Mouse (Mus musculus) CH12.LX (cell line): ENCODE results near the gene Bicc1. TPM values are rescaled to one million over a fixed set of nuclear protein-coding genes. Genes with fewer than 3 reads are reported as not detected.

Experiments
- DNase-seq: peaks from one replicate; pipeline ENCODE4 v3.0.0-alpha.2; 2013; ENCODE audit errors: extremely low read depth
- H3K27ac ChIP-seq: 2 replicates; pipeline ENCODE4 v1.5.1; 2012; ENCODE audit warnings: low read depth, mild to moderate bottlenecking, control low read depth, moderate library complexity; ENCODE audit not compliant: insufficient read depth
- H3K27me3 ChIP-seq: replicated peaks from 2 replicates; pipeline ENCODE3; 2012; ENCODE audit warnings: inconsistent platforms
- H3K36me3 ChIP-seq, 2 experiments: replicated peaks in 1 of 2; 2 replicates each; pipeline versions ENCODE3 to v1.6.1; 2012; ENCODE audit warnings: inconsistent platforms in 1 of 2, low read length in 1 of 2, mild to moderate bottlenecking in 1 of 2, mixed read lengths in 1 of 2, moderate library complexity in 1 of 2; ENCODE audit not compliant: control insufficient read depth in 1 of 2, insufficient read depth in 1 of 2
- H3K4me1 ChIP-seq, 2 experiments: 2 replicates each; pipeline ENCODE4 v1.6.1; 2012; ENCODE audit warnings: inconsistent platforms in 1 of 2, moderate library complexity in 1 of 2; ENCODE audit not compliant: insufficient read depth in 2 of 2, control insufficient read depth in 1 of 2
- H3K4me2 ChIP-seq: 2 replicates; pipeline ENCODE4 v1.6.1; 2012; ENCODE audit warnings: low read depth, mild to moderate bottlenecking, control low read depth; ENCODE audit not compliant: poor library complexity, insufficient read depth, severe bottlenecking
- H3K4me3 ChIP-seq, 3 experiments: fragments of 150-350 bp in 1 of 3; sonication (generic) in 1 of 3; replicated peaks in 1 of 3; 2 replicates each; pipeline versions ENCODE3 to v1.5.1; 2011 to 2012; ENCODE audit warnings: low read depth in 2 of 3, low read length in 2 of 3, mild to moderate bottlenecking in 2 of 3, moderate library complexity in 2 of 3, control low read depth in 1 of 3, improper control_type of control experiment in 1 of 3, inconsistent platforms in 1 of 3, mixed read lengths in 1 of 3; ENCODE audit not compliant: poor library complexity in 1 of 3
- H3K79me2 ChIP-seq: replicated peaks from 2 replicates; pipeline ENCODE4 v1.6.1; 2012; ENCODE audit warnings: mild to moderate bottlenecking, moderate library complexity; ENCODE audit not compliant: control insufficient read depth, poor library complexity, insufficient read depth, severe bottlenecking; ENCODE audit errors: extremely low read depth
- H3K9ac ChIP-seq: 2 replicates; pipeline ENCODE4 v1.6.1; 2012; ENCODE audit warnings: low read depth, mild to moderate bottlenecking, control low read depth, moderate library complexity; ENCODE audit not compliant: insufficient read depth
- H3K9me3 ChIP-seq: replicated peaks from 2 replicates; pipeline ENCODE3; 2012; ENCODE audit warnings: low read length, inconsistent platforms, mixed read lengths
- BHLHE40 ChIP-seq: IDR thresholded peaks from 2 replicates; pipeline ENCODE4 v1.6.1; 2011; ENCODE audit warnings: mild to moderate bottlenecking, low read depth, low read length, improper control_type of control experiment
- CTCF ChIP-seq, 2 experiments: IDR thresholded peaks in 1 of 2; conservative IDR thresholded peaks in 1 of 2; 2 replicates each; pipeline ENCODE4 v1.5.1; 2011 to 2012; ENCODE audit warnings: low read depth in 2 of 2, low read length in 2 of 2, improper control_type of control experiment in 1 of 2, inconsistent platforms in 1 of 2, mild to moderate bottlenecking in 1 of 2, moderate library complexity in 1 of 2
- E2F4 ChIP-seq: IDR thresholded peaks from 2 replicates; pipeline ENCODE4 v1.6.1; 2011; ENCODE audit warnings: low read depth, low read length, improper control_type of control experiment; ENCODE audit not compliant: insufficient replicate concordance
- HCFC1 ChIP-seq: IDR thresholded peaks from 2 replicates; pipeline ENCODE4 v1.6.1; 2012; ENCODE audit warnings: low read depth, mild to moderate bottlenecking, inconsistent platforms, low read length, improper control_type of control experiment
- IRF4 ChIP-seq: IDR thresholded peaks from 2 replicates; pipeline ENCODE4 v1.6.1; 2014; ENCODE audit warnings: low read depth, mild to moderate bottlenecking, inconsistent platforms, low read length, improper control_type of control experiment
- JUN ChIP-seq: IDR thresholded peaks from 2 replicates; pipeline ENCODE4 v1.6.1; 2011; ENCODE audit warnings: low read depth, mild to moderate bottlenecking, low read length, improper control_type of control experiment, moderate library complexity; ENCODE audit not compliant: insufficient read depth
- MAZ ChIP-seq: IDR thresholded peaks from 2 replicates; pipeline ENCODE4 v1.6.1; 2012; ENCODE audit warnings: low read depth, mild to moderate bottlenecking, inconsistent platforms, low read length, improper control_type of control experiment, moderate library complexity
- MYC ChIP-seq: IDR thresholded peaks from 2 replicates; pipeline ENCODE4 v1.6.1; 2011; ENCODE audit warnings: low read depth, mild to moderate bottlenecking, improper control_type of control experiment, low read length
- RAD21 ChIP-seq: IDR thresholded peaks from 2 replicates; pipeline ENCODE4 v1.6.1; 2011; ENCODE audit warnings: low read depth, mild to moderate bottlenecking, low read length, improper control_type of control experiment, moderate library complexity
- SMC3 ChIP-seq: IDR thresholded peaks from 2 replicates; pipeline ENCODE4 v1.6.1; 2011; ENCODE audit warnings: low read depth, low read length, improper control_type of control experiment
- TBP ChIP-seq: conservative IDR thresholded peaks from 2 replicates; pipeline ENCODE4 v1.6.1; 2011; ENCODE audit warnings: low read depth, low read length, improper control_type of control experiment
- ZMIZ1 ChIP-seq: IDR thresholded peaks from 2 replicates; pipeline ENCODE4 v1.6.1; 2012; ENCODE audit warnings: low read depth, mild to moderate bottlenecking, inconsistent platforms, low read length, improper control_type of control experiment
- dilution Hi-C: fragments of 300-500 bp; cut with MboI; formaldehyde crosslinking; loops from 2 replicates; pipeline ENCODE4 v1.14.3; 2020; ENCODE audit warnings: low sequenced_read_pairs; ENCODE audit not compliant: extremely low pct_unique_long_range_greater_than_20kb, extremely low pct_ligation_motif_present
- in situ Hi-C: fragments of 300-500 bp; cut with MboI; formaldehyde crosslinking; loops from 3 replicates; pipeline ENCODE4 v1.14.3; 2019; ENCODE audit warnings: low sequenced_read_pairs, low pct_ligation_motif_present, low pct_unique_long_range_greater_than_20kb, mixed read lengths
- polyA plus RNA-seq: library from polyadenylated mRNA; unstranded; fragments of >175 nt; gene quantifications from 2 replicates; pipeline ENCODE4 v1.2.1, GENCODE M21; 2012; ENCODE audit warnings: low read depth; ENCODE audit not compliant: insufficient read length
- total RNA-seq, 2 experiments: library from RNA; depleted of rRNA; stranded (reverse); fragments of 300-350 nt in 1 of 2; fragments of >200 nt in 1 of 2; gene quantifications; 2 replicates each; pipeline ENCODE4 v1.2.3; 2012 to 2014

The Bicc1 gene
- total and polyA plus RNA-seq, 3 experiments: not detected

DNA sequence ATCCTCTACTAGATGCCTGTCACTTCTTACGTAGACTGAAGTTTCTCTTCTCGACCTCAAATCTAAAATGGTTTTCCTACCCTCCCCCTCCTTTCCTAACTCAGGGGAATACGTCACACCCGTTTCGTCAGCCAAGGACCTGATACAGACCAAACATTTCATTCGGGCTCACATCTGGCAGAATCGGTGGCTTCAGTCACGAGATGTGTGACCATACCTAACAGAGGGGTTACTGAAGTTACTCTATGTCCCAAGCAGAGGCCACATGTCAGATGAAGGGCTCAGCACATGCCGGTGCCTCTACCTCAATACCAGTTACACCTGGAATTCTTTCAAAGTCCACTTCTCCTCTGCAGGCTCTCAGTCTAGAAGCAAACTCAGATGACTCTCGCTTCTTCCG, 150.8 kb downstream of the Bicc1 start:
- H3K9me3 ChIP-seq: peaks cover 12% of the 10 kb centered on the region
- no peaks in the 10 kb centered on the region for H3K79me2 ChIP-seq
- H3K4me2 ChIP-seq: no peak overlapping the region
- dilution Hi-C loops (no loop called here), in situ Hi-C loops (no loop called here)
- no peak overlapping the region for H3K27ac ChIP-seq
- H3K36me3 ChIP-seq: no peaks in the 10 kb centered on the region
- H3K27me3 ChIP-seq: peaks cover 8% of the 10 kb centered on the region
- H3K4me1 ChIP-seq: no peaks in the 10 kb centered on the region
- H3K4me3 ChIP-seq: no peak overlapping the region
- H3K9ac ChIP-seq: no peak overlapping the region
- no peak for TF ChIP-seq RAD21
- TF ChIP-seq E2F4: no peak
- no peak for TF ChIP-seq ZMIZ1
- no peak for TF ChIP-seq IRF4
- no peak for DNase-seq

DNA sequence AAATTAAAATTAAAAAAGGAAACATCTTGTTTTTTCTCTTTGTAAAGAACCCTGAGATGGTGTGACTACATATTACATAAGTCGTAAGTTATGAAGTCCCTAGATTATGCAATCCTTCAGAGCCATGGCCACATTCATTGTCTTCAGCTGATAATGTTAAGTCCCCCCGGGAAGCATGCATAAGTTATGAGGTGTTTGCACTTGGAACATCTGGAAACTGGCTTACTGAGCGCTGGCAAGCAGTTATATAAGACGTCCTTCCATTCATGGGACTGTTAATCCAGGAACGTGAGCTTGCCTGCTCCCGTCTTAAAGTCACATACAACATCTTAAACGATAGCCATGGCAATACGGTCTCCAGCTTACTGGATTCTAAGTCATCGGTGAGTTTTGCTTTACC, 151.5 kb downstream of the Bicc1 start:
- H3K4me3 ChIP-seq: no peak overlapping the region
- no peaks in the 10 kb centered on the region for H3K36me3 ChIP-seq
- in situ Hi-C loops: no loop called here
- dilution Hi-C loops: no loop called here
- H3K9ac ChIP-seq: no peak overlapping the region
- no peaks in the 10 kb centered on the region for H3K4me1 ChIP-seq
- no peak for DNase-seq
- TF ChIP-seq TBP: no peak
- no peak overlapping the region for H3K27ac ChIP-seq
- H3K9me3 ChIP-seq: peaks cover 12% of the 10 kb centered on the region
- no peak overlapping the region for H3K4me2 ChIP-seq
- no peaks in the 10 kb centered on the region for H3K79me2 ChIP-seq
- peaks cover 8% of the 10 kb centered on the region for H3K27me3 ChIP-seq

DNA sequence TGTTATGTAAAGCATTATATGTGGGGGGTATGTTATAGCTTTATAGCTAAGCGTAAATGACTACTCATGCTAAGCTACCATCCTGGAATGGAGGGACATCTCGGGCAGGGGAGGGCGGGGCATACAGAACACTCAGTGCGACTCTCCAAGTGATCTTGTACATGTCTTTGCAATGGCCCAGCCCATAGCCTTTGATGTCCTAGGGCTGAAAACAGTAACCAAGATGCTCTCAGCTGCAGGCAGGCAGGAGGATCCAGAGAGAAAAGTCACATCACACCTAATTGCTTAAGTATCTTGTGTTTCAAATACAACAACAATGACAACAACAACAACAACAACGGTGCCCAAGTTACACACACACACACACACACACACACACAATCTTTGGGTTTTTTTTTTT, 152.0 kb downstream of the Bicc1 start:
- TF ChIP-seq BHLHE40: no peak
- no peak for TF ChIP-seq CTCF (conservative IDR thresholded peaks at IDR 0.05 in 1 of 2, IDR thresholded peaks at IDR 0.05 in 1 of 2; ENCODE audit: low read depth in 2 of 2, low read length in 2 of 2)
- no peak for TF ChIP-seq E2F4
- TF ChIP-seq JUN: no peak
- TF ChIP-seq SMC3: no peak
- TF ChIP-seq MAZ: no peak
- TF ChIP-seq MYC: no peak
- no peak for TF ChIP-seq HCFC1
- TF ChIP-seq, all 38 proteins: peak for 0
- H3K27ac ChIP-seq: no peak overlapping the region
- no peak for DNase-seq
- H3K36me3 ChIP-seq: no peaks in the 10 kb centered on the region
- H3K79me2 ChIP-seq: no peaks in the 10 kb centered on the region
- H3K4me3 ChIP-seq: no peak overlapping the region
- H3K9me3 ChIP-seq: peaks cover 15% of the 10 kb centered on the region
- no peak overlapping the region for H3K9ac ChIP-seq
- dilution Hi-C loops: no loop called here
- H3K27me3 ChIP-seq: peaks cover 8% of the 10 kb centered on the region
- in situ Hi-C loops: no loop called here
- no peaks in the 10 kb centered on the region for H3K4me1 ChIP-seq
- no peak overlapping the region for H3K4me2 ChIP-seq
